Mouse (Mus musculus): ENCODE results near the gene 1700017D01Rik. TPM values are rescaled to one million over a fixed set of nuclear protein-coding genes. Genes with fewer than 3 reads are reported as not detected.
A peak's percentile ranks its signal among the peaks of the same experiment; 100 is the strongest.
"Not testable (repeated sequence)": the region's sequence is repeated elsewhere in the genome, so short reads cannot be mapped to it uniquely, and the experiment has no call there.

The 1700017D01Rik gene
- polyA plus RNA-seq, 1 experiment from 2014 or later, result not detected

- 85% methylated on average over 3 of the region's 3 CpGs for WGBS
- no peak overlapping the region for H3K4me2 ChIP-seq (ENCODE audit: low read depth, low read length)
- H3K27me3 ChIP-seq (ENCODE audit: control insufficient read depth, insufficient read depth, low read length), result no peaks in the 10 kb centered on the region
- H3K4me3 ChIP-seq (ENCODE audit: low read depth, low read length), result no peak overlapping the region
- no peaks in the 10 kb centered on the region for H3K9me3 ChIP-seq (ENCODE audit: control insufficient read depth, low read length)
- no peak for ATAC-seq (ENCODE audit: low read depth)
- no peak overlapping the region for H3K27ac ChIP-seq (ENCODE audit: low read depth, low read length)
- no peak overlapping the region for H3K9ac ChIP-seq (replicated peaks; ENCODE audit: low read depth, low read length)
- H3K36me3 ChIP-seq (ENCODE audit: control insufficient read depth, insufficient read depth, low read length), result no peaks in the 10 kb centered on the region
- no peaks in the 10 kb centered on the region for H3K4me1 ChIP-seq (ENCODE audit: control insufficient read depth, insufficient read depth, low read length)
Observed at GRCm38 (mm10) chr19:11107746-11108145, 22.9 kb downstream of the 1700017D01Rik start.

DNA sequence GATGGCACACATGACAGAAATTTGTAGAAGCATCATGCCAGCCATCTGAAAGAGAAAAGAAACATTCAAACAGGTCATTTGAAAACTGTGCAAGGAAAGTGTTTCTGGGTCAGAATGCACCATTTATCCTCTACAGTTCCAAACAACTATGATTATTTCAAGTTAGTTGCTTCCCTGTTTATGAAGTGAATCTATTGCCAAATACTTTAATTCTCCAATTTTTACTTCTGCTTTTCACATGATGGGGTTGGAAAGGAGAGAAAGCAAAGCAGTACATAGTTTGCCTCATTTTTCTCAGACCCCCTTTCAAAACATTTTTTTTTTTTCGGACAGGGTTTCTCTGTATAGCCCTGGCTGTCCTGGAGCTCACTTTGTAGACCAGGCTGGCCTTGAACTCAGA lies 28.8 kb downstream of the 1700017D01Rik start:
- WGBS, result 76% methylated on average over 1 of the region's 1 CpGs

GRCm38 (mm10) chr19:11098401-11098800 lies 32.3 kb downstream of the 1700017D01Rik start:
- H3K9me3 ChIP-seq (ENCODE audit: control insufficient read depth, low read length), result no peaks in the 10 kb centered on the region
- no peaks in the 10 kb centered on the region for H3K4me1 ChIP-seq (ENCODE audit: control insufficient read depth, insufficient read depth, low read length)
- WGBS, result 81% methylated on average over 3 of the region's 3 CpGs
- H3K27ac ChIP-seq (ENCODE audit: low read depth, low read length), result no peak overlapping the region
- no peaks in the 10 kb centered on the region for H3K36me3 ChIP-seq (ENCODE audit: control insufficient read depth, insufficient read depth, low read length)
- ATAC-seq (ENCODE audit: low read depth), result no peak
- H3K27me3 ChIP-seq (ENCODE audit: control insufficient read depth, insufficient read depth, low read length), result no peaks in the 10 kb centered on the region
- no peak overlapping the region for H3K4me3 ChIP-seq (ENCODE audit: low read depth, low read length)
- H3K4me2 ChIP-seq (ENCODE audit: low read depth, low read length), result no peak overlapping the region
- no peak overlapping the region for H3K9ac ChIP-seq (replicated peaks; ENCODE audit: low read depth, low read length)

More for the DNA sequence above, 28.8 kb downstream of the 1700017D01Rik start:
- Histone ChIP-seq H3K4me3 (ENCODE audit: low read depth, low read length) (no peak overlapping the region), H3K36me3 (ENCODE audit: control insufficient read depth, insufficient read depth, low read length) (no peaks in the 10 kb centered on the region), H3K4me1 (ENCODE audit: control insufficient read depth, insufficient read depth, low read length) (no peaks in the 10 kb centered on the region), H3K27me3 (ENCODE audit: control insufficient read depth, insufficient read depth, low read length) (no peaks in the 10 kb centered on the region), H3K4me2 (ENCODE audit: low read depth, low read length) (no peak overlapping the region), H3K9ac (replicated peaks; ENCODE audit: low read depth, low read length) (no peak overlapping the region), H3K27ac (ENCODE audit: low read depth, low read length) (no peak overlapping the region), H3K9me3 (ENCODE audit: control insufficient read depth, low read length) (no peaks in the 10 kb centered on the region)
- ATAC-seq (ENCODE audit: low read depth), result no peak

DNA sequence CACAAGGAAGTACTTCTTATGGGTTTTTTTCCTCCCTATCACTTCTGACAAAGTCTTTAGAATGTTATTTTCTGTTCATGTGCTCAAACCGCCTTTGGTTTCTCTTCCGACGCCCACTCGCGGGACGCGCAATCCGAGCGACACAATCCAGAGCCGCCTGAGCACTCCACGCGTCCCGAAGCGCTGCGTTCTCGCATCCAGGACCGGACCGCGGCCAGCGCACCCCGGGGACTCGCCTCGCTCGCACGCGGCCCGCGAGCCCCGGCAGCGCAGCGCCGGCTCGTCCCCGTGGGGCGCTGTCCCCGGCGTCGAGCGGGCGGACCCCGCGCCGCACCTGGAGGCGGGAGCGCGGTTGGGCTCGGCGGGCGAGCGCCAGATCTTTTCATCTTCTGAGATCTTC lies 38.5 kb downstream of the 1700017D01Rik start:
- 4% methylated on average over 50 of the region's 50 CpGs for WGBS
- H3K36me3 ChIP-seq (ENCODE audit: control insufficient read depth, insufficient read depth, low read length); H3K27ac ChIP-seq (ENCODE audit: low read depth, low read length); H3K27me3 ChIP-seq (ENCODE audit: control insufficient read depth, insufficient read depth, low read length); H3K4me1 ChIP-seq (ENCODE audit: control insufficient read depth, insufficient read depth, low read length); H3K9me3 ChIP-seq (ENCODE audit: control insufficient read depth, low read length); ATAC-seq (ENCODE audit: low read depth): not testable (repeated sequence)
- peak overlapping the region; percentile 28 for H3K4me3 ChIP-seq (ENCODE audit: low read depth, low read length)
- H3K4me2 ChIP-seq (ENCODE audit: low read depth, low read length), result peak overlapping the region; percentile 47
- H3K9ac ChIP-seq (replicated peaks; ENCODE audit: low read depth, low read length), result 0 out of 2 replicates have a peak overlapping the region, but pooled peaks have one; percentile 25

DNA sequence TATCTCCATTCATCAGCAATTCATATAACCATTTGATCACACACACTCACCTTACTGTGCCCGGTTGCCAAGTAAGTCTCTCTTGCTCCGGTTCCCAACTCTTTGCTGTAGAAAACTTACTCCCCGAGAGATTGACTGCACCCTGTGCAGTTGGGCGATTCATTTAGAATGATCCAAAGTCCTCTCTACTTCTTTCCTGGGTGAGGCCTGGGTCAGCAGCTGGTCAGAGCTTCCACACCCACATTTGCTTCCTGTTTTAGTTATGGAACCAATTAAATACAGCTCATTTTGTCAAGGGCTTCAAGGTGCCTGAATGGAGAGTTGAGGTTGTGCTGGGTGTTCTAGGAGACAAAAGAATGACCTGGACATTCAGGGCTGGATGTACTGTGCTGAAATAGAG lies 49.7 kb downstream of the 1700017D01Rik start, which contains the start of gene Ms4a8a:
Gene Ms4a8a (minus strand): TSS at position 169 of the 400 bp plus-strand sequence.
- Histone ChIP-seq H3K4me3 (ENCODE audit: low read depth, low read length) (no peak within 1 kb of the TSS), H3K4me1 (ENCODE audit: control insufficient read depth, insufficient read depth, low read length) (no peaks in the 10 kb centered on the region), H3K27ac (ENCODE audit: low read depth, low read length) (no peak within 1 kb of the TSS), H3K27me3 (ENCODE audit: control insufficient read depth, insufficient read depth, low read length) (no peaks in the 10 kb centered on the region), H3K36me3 (ENCODE audit: control insufficient read depth, insufficient read depth, low read length) (no peaks in the 10 kb centered on the region), H3K9me3 (ENCODE audit: control insufficient read depth, low read length) (no peaks in the 10 kb centered on the region), H3K9ac (replicated peaks; ENCODE audit: low read depth, low read length) (no peak within 1 kb of the TSS), H3K4me2 (ENCODE audit: low read depth, low read length) (no peak within 1 kb of the TSS)
- WGBS, result 88% methylated on average over 4 of the region's 4 CpGs
- no peak for ATAC-seq (ENCODE audit: low read depth)

DNA sequence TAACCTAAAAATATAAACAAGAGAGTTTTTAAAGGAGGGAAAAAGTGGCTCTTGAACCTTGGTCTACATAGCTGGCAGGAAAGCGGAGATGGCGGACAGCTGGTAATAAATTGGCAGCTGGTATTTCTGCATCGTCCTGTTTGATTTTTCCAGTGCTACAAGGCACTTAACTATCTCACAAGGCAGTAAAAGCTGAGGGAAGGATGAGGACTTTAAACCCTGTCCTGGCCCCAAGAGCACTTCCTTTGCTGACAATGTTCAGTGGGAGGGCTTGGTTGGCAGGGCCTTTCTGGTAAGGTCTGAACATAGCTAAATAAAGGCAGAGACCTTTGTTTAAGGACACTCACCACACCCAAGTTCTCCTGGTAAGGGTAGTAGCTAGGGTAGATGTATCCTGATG lies 60.3 kb downstream of the 1700017D01Rik start:
- H3K36me3 ChIP-seq (ENCODE audit: control insufficient read depth, insufficient read depth, low read length), result no peaks in the 10 kb centered on the region
- no peak overlapping the region for H3K4me3 ChIP-seq (ENCODE audit: low read depth, low read length)
- H3K9me3 ChIP-seq (ENCODE audit: control insufficient read depth, low read length), result no peaks in the 10 kb centered on the region
- no peaks in the 10 kb centered on the region for H3K27me3 ChIP-seq (ENCODE audit: control insufficient read depth, insufficient read depth, low read length)
- no peak overlapping the region for H3K27ac ChIP-seq (ENCODE audit: low read depth, low read length)
- no peaks in the 10 kb centered on the region for H3K4me1 ChIP-seq (ENCODE audit: control insufficient read depth, insufficient read depth, low read length)
- no peak for ATAC-seq (ENCODE audit: low read depth)
- no peak overlapping the region for H3K9ac ChIP-seq (replicated peaks; ENCODE audit: low read depth, low read length)
- H3K4me2 ChIP-seq (ENCODE audit: low read depth, low read length), result no peak overlapping the region
- WGBS, result 85% methylated on average over 3 of the region's 3 CpGs

DNA sequence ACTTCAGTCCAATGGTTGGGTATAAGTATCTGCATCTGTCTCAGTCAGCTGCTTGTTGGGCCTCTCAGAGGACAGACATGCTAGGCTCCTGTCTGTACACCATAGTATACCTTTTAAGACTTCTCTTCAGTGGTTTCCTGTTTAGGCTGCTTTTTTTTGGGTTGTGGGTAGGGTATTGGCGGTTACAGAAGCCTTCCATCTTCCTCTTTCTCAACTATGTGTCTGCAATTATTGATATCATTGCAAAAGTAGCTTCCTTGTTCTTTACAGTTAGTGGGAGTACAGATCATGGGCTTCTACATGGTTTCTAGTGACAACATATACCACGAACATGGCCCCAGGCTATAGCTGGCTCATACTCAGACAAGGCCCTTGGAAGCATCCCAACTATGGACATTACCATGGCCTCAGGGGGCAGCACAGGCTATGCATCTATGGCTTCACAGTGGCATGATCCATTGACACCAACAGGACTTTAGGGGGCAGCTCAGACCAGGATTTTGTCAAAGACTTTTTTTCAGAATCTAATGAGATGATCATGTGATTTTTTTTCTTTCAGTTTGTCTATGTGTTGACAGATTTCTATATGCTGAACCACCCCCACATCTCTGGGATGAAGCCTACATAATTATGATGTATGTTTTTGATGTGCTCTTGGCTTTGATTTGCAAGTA lies 65.3 kb downstream of the 1700017D01Rik start:
- no peak for ATAC-seq (ENCODE audit: low read depth)
- 86% methylated on average over 2 of the region's 2 CpGs for WGBS

GRCm38 (mm10) chr19:11060900-11061299 lies 69.8 kb downstream of the 1700017D01Rik start:
- no peaks in the 10 kb centered on the region for H3K9me3 ChIP-seq (ENCODE audit: control insufficient read depth, low read length)
- WGBS, result 83% methylated on average over 1 of the region's 1 CpGs
- H3K27me3 ChIP-seq (ENCODE audit: control insufficient read depth, insufficient read depth, low read length), result no peaks in the 10 kb centered on the region
- H3K4me3 ChIP-seq (ENCODE audit: low read depth, low read length), result no peak overlapping the region
- H3K4me2 ChIP-seq (ENCODE audit: low read depth, low read length), result no peak overlapping the region
- no peaks in the 10 kb centered on the region for H3K4me1 ChIP-seq (ENCODE audit: control insufficient read depth, insufficient read depth, low read length)
- H3K36me3 ChIP-seq (ENCODE audit: control insufficient read depth, insufficient read depth, low read length), result no peaks in the 10 kb centered on the region
- H3K27ac ChIP-seq (ENCODE audit: low read depth, low read length), result no peak overlapping the region
- no peak overlapping the region for H3K9ac ChIP-seq (replicated peaks; ENCODE audit: low read depth, low read length)
- no peak for ATAC-seq (ENCODE audit: low read depth)

More for the DNA sequence above, 65.3 kb downstream of the 1700017D01Rik start:
- no peak overlapping the region for H3K4me2 ChIP-seq (ENCODE audit: low read depth, low read length)
- no peaks in the 10 kb centered on the region for H3K36me3 ChIP-seq (ENCODE audit: control insufficient read depth, insufficient read depth, low read length)
- H3K27me3 ChIP-seq (ENCODE audit: control insufficient read depth, insufficient read depth, low read length), result no peaks in the 10 kb centered on the region
- no peak overlapping the region for H3K4me3 ChIP-seq (ENCODE audit: low read depth, low read length)
- no peak overlapping the region for H3K27ac ChIP-seq (ENCODE audit: low read depth, low read length)
- no peaks in the 10 kb centered on the region for H3K4me1 ChIP-seq (ENCODE audit: control insufficient read depth, insufficient read depth, low read length)
- no peaks in the 10 kb centered on the region for H3K9me3 ChIP-seq (ENCODE audit: control insufficient read depth, low read length)
- H3K9ac ChIP-seq (replicated peaks; ENCODE audit: low read depth, low read length), result no peak overlapping the region

- no peaks in the 10 kb centered on the region for H3K4me1 ChIP-seq (ENCODE audit: control insufficient read depth, insufficient read depth, low read length)
Observed at GRCm38 (mm10) chr19:11059967-11060366, 70.7 kb downstream of the 1700017D01Rik start.

More at GRCm38 (mm10) chr19:11059967-11060366, 70.7 kb downstream of the 1700017D01Rik start:
- Histone ChIP-seq H3K9me3 (ENCODE audit: control insufficient read depth, low read length) (no peaks in the 10 kb centered on the region), H3K36me3 (ENCODE audit: control insufficient read depth, insufficient read depth, low read length) (no peaks in the 10 kb centered on the region), H3K4me3 (ENCODE audit: low read depth, low read length) (no peak overlapping the region), H3K9ac (replicated peaks; ENCODE audit: low read depth, low read length) (no peak overlapping the region), H3K27me3 (ENCODE audit: control insufficient read depth, insufficient read depth, low read length) (no peaks in the 10 kb centered on the region), H3K27ac (ENCODE audit: low read depth, low read length) (no peak overlapping the region), H3K4me2 (ENCODE audit: low read depth, low read length) (no peak overlapping the region)
- no peak for ATAC-seq (ENCODE audit: low read depth)

All from neural tube, embryonic 14.5 days (tissue).